Mouse (Mus musculus): ENCODE measurements around the gene Taf1d. TPM values are rescaled to one million over a fixed set of nuclear protein-coding genes. Genes with fewer than 3 reads are reported as not detected.

Gene Taf1d
- polyA plus RNA-seq, 1 experiment from 2014 or later, result 43.1 TPM

GRCm38 (mm10) chr9:15302881-15303280, 3.1 kb upstream of the Taf1d start:
- H3K9ac ChIP-seq, result no peak overlapping the region
- WGBS, result 68% methylated on average over 2 of the region's 2 CpGs
- H3K27ac ChIP-seq, result no peak overlapping the region
- no peaks in the 10 kb centered on the region for H3K27me3 ChIP-seq (ENCODE audit: control insufficient read depth, insufficient read depth, low read length)
- ATAC-seq (ENCODE audit: low FRiP score) (no peak), DNase-seq (ENCODE audit: low spot score) (no peak)
- peaks cover 12% of the 10 kb centered on the region for H3K4me1 ChIP-seq (replicated peaks; ENCODE audit: control insufficient read depth, insufficient read depth, low read length)
- no peak overlapping the region for H3K4me3 ChIP-seq (replicated peaks; ENCODE audit: low read length)
- peaks cover 5% of the 10 kb centered on the region; the same call in 1 of the 2 replicates for H3K36me3 ChIP-seq (replicated peaks; ENCODE audit: control insufficient read depth, insufficient read depth)
- H3K9me3 ChIP-seq (ENCODE audit: control insufficient read depth, low read length), result no peaks in the 10 kb centered on the region
- no peak overlapping the region for H3K4me2 ChIP-seq (replicated peaks)

GRCm38 (mm10) chr9:15306398-15307119, 545 bp downstream of the Taf1d start, which contains the start of gene 4931406C07Rik:
TSS of gene 4931406C07Rik (minus strand) at chr9:15306448.
- Histone ChIP-seq H3K27ac (peak within 1 kb of the TSS; percentile 85), H3K9ac (peak within 1 kb of the TSS; percentile 80), H3K27me3 (ENCODE audit: control insufficient read depth, insufficient read depth, low read length) (no peaks in the 10 kb centered on the region), H3K9me3 (ENCODE audit: control insufficient read depth, low read length) (no peaks in the 10 kb centered on the region), H3K4me2 (replicated peaks) (peak within 1 kb of the TSS; percentile 73), H3K4me3 (replicated peaks; ENCODE audit: low read length) (peak within 1 kb of the TSS; percentile 57), H3K4me1 (replicated peaks; ENCODE audit: control insufficient read depth, insufficient read depth, low read length) (peaks cover 28% of the 10 kb centered on the region), H3K36me3 (replicated peaks; ENCODE audit: control insufficient read depth, insufficient read depth) (peaks cover 42% of the 10 kb centered on the region)
- DNase-seq (ENCODE audit: low spot score), result peak; percentile 62
- WGBS, result under 1% methylated on average over 35 of the region's 35 CpGs
- ATAC-seq (ENCODE audit: low FRiP score), result peak; percentile 90

GRCm38 (mm10) chr9:15307257-15307656, 1.2 kb downstream of the Taf1d start:
- 9% methylated on average over 6 of the region's 6 CpGs for WGBS

GRCm38 (mm10) chr9:15308254-15308653, 2.2 kb downstream of the Taf1d start:
- 68% methylated on average over 2 of the region's 2 CpGs for WGBS

More at GRCm38 (mm10) chr9:15307257-15307656, 1.2 kb downstream of the Taf1d start:
- H3K4me3 ChIP-seq (replicated peaks; ENCODE audit: low read length), result peak overlapping the region; percentile 57
- peak overlapping the region; percentile 73 for H3K4me2 ChIP-seq (replicated peaks)
- H3K9me3 ChIP-seq (ENCODE audit: control insufficient read depth, low read length), result no peaks in the 10 kb centered on the region
- DNase-seq (ENCODE audit: low spot score), result no peak
- H3K4me1 ChIP-seq (replicated peaks; ENCODE audit: control insufficient read depth, insufficient read depth, low read length), result peaks cover 28% of the 10 kb centered on the region
- no peaks in the 10 kb centered on the region for H3K27me3 ChIP-seq (ENCODE audit: control insufficient read depth, insufficient read depth, low read length)
- H3K27ac ChIP-seq, result no peak overlapping the region
- H3K36me3 ChIP-seq (replicated peaks; ENCODE audit: control insufficient read depth, insufficient read depth), result peaks cover 49% of the 10 kb centered on the region
- ATAC-seq (ENCODE audit: low FRiP score), result no peak
- H3K9ac ChIP-seq, result peak overlapping the region; percentile 80

DNA sequence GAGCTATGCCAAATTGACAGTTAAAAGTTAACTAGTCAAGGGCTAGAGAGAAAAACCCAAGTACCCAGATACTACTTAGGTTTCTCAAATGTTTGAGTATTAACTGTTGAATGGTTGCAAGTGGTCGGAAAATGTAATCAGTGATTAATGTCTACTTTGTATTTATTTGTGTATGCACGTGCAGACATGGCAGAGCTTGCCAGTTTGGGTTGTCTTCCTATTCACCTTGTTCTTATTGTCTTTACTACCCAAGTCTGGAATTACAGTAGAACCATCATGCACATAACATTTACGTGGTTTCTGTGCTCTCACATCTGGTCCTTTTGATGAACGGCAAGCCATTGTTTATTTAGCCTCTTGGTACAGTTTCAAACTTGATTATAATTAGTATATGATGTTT, 3.4 kb downstream of the Taf1d start:
- Histone ChIP-seq H3K4me3 (replicated peaks; ENCODE audit: low read length) (no peak overlapping the region), H3K9ac (peak overlapping the region; percentile 25; the same call in 1 of the 2 replicates)

More at GRCm38 (mm10) chr9:15308254-15308653, 2.2 kb downstream of the Taf1d start:
- peak overlapping the region; percentile 73; the same call in 1 of the 2 replicates for H3K4me2 ChIP-seq (replicated peaks)
- no peaks in the 10 kb centered on the region for H3K9me3 ChIP-seq (ENCODE audit: control insufficient read depth, low read length)
- H3K36me3 ChIP-seq (replicated peaks; ENCODE audit: control insufficient read depth, insufficient read depth), result peaks cover 59% of the 10 kb centered on the region
- DNase-seq (ENCODE audit: low spot score) (no peak), ATAC-seq (ENCODE audit: low FRiP score) (no peak)
- H3K4me3 ChIP-seq (replicated peaks; ENCODE audit: low read length), result peak overlapping the region; percentile 57; the same call in 1 of the 2 replicates
- H3K9ac ChIP-seq, result no peak overlapping the region
- H3K27ac ChIP-seq, result no peak overlapping the region
- peaks cover 28% of the 10 kb centered on the region for H3K4me1 ChIP-seq (replicated peaks; ENCODE audit: control insufficient read depth, insufficient read depth, low read length)
- H3K27me3 ChIP-seq (ENCODE audit: control insufficient read depth, insufficient read depth, low read length), result no peaks in the 10 kb centered on the region

DNA sequence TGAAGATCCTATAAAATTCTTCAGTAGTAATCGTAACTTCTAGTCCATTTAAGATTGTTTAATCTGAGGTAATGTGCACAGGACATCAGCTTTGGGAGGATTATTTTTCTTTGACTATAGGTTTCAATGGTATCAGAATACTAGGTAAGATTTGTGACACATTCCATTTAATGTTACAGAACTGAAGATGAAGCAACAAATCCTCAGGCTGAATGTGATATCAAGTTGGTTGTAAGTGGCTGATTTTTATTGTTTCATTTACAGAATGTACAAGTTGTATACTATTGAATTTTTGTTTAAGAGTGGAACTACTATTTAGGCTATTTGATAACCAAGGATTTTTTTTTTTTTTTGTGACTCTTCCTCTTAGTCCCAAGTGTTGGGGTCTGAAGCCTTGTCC, 4.2 kb downstream of the Taf1d start:
- H3K27me3 ChIP-seq (ENCODE audit: control insufficient read depth, insufficient read depth, low read length), result no peaks in the 10 kb centered on the region
- H3K4me2 ChIP-seq (replicated peaks), result no peak overlapping the region
- no peak overlapping the region for H3K4me3 ChIP-seq (replicated peaks; ENCODE audit: low read length)
- peaks cover 28% of the 10 kb centered on the region for H3K4me1 ChIP-seq (replicated peaks; ENCODE audit: control insufficient read depth, insufficient read depth, low read length)
- ATAC-seq (ENCODE audit: low FRiP score) (no peak), DNase-seq (ENCODE audit: low spot score) (no peak)
- peaks cover 78% of the 10 kb centered on the region for H3K36me3 ChIP-seq (replicated peaks; ENCODE audit: control insufficient read depth, insufficient read depth)
- H3K9ac ChIP-seq, result no peak overlapping the region
- WGBS, result 100% methylated on average over 1 of the region's 1 CpGs
- no peaks in the 10 kb centered on the region for H3K9me3 ChIP-seq (ENCODE audit: control insufficient read depth, low read length)
- H3K27ac ChIP-seq, result no peak overlapping the region

More for the DNA sequence above, 3.4 kb downstream of the Taf1d start:
- H3K27ac ChIP-seq, result no peak overlapping the region
- H3K9me3 ChIP-seq (ENCODE audit: control insufficient read depth, low read length), result no peaks in the 10 kb centered on the region
- H3K27me3 ChIP-seq (ENCODE audit: control insufficient read depth, insufficient read depth, low read length), result no peaks in the 10 kb centered on the region
- H3K4me2 ChIP-seq (replicated peaks), result no peak overlapping the region
- peaks cover 70% of the 10 kb centered on the region for H3K36me3 ChIP-seq (replicated peaks; ENCODE audit: control insufficient read depth, insufficient read depth)
- H3K4me1 ChIP-seq (replicated peaks; ENCODE audit: control insufficient read depth, insufficient read depth, low read length), result peaks cover 28% of the 10 kb centered on the region
- 86% methylated on average over 4 of the region's 4 CpGs for WGBS
- DNase-seq (ENCODE audit: low spot score) (no peak), ATAC-seq (ENCODE audit: low FRiP score) (no peak)

DNA sequence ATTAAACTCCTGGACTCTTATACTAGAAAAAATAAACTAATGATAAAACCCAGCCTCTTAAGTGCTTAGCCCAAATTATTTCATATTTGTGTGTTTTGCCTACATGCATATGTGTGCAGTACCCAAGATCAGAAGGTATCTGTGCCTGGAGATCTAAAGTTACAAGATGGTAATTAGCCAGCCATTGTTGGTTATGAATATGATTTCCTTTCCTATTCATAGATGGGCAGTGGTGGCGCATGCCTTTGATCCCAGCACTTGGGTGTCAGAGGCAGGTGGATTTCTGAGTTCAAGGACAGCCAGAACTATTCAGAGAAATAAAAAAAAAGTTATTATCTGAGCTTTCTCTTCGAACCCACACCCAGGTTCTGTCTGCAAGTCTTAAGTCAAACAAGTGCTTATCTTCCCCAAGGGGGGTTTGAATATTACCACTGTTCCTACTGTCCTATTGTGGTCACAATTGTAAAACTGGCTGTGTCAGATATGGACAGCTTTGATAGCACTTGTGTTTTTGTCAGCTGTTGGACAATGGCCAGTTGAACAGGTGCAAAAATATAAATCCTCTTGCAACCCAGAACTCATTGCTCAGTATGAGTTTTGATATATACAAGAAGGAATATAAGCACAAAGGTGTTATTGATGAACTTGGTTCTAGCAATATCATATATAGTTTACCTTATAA, 6.2 kb downstream of the Taf1d start:
- H3K36me3 ChIP-seq (replicated peaks; ENCODE audit: control insufficient read depth, insufficient read depth), result peaks cover 96% of the 10 kb centered on the region
- H3K9ac ChIP-seq, result no peak overlapping the region
- no peak for DNase-seq (ENCODE audit: low spot score)
- no peaks in the 10 kb centered on the region for H3K27me3 ChIP-seq (ENCODE audit: control insufficient read depth, insufficient read depth, low read length)
- H3K4me2 ChIP-seq (replicated peaks), result no peak overlapping the region
- H3K27ac ChIP-seq, result no peak overlapping the region
- H3K4me1 ChIP-seq (replicated peaks; ENCODE audit: control insufficient read depth, insufficient read depth, low read length), result peaks cover 23% of the 10 kb centered on the region
- no peak for ATAC-seq (ENCODE audit: low FRiP score)
- H3K9me3 ChIP-seq (ENCODE audit: control insufficient read depth, low read length), result no peaks in the 10 kb centered on the region
- WGBS, result 99% methylated on average over 2 of the region's 2 CpGs
- no peak overlapping the region for H3K4me3 ChIP-seq (replicated peaks; ENCODE audit: low read length)

- ATAC-seq (ENCODE audit: low FRiP score) (no peak), DNase-seq (ENCODE audit: low spot score) (no peak)
- Histone ChIP-seq H3K4me3 (replicated peaks; ENCODE audit: low read length) (no peak overlapping the region), H3K27ac (no peak overlapping the region), H3K4me2 (replicated peaks) (no peak overlapping the region), H3K27me3 (ENCODE audit: control insufficient read depth, insufficient read depth, low read length) (no peaks in the 10 kb centered on the region), H3K4me1 (replicated peaks; ENCODE audit: control insufficient read depth, insufficient read depth, low read length) (peaks cover 9% of the 10 kb centered on the region; the same call in 1 of the 2 replicates), H3K9ac (no peak overlapping the region), H3K36me3 (replicated peaks; ENCODE audit: control insufficient read depth, insufficient read depth) (peaks cover 92% of the 10 kb centered on the region), H3K9me3 (ENCODE audit: control insufficient read depth, low read length) (no peaks in the 10 kb centered on the region)
- 92% methylated on average over 5 of the region's 5 CpGs for WGBS
Measured at GRCm38 (mm10) chr9:15313633-15314032, 7.6 kb downstream of the Taf1d start.

DNA sequence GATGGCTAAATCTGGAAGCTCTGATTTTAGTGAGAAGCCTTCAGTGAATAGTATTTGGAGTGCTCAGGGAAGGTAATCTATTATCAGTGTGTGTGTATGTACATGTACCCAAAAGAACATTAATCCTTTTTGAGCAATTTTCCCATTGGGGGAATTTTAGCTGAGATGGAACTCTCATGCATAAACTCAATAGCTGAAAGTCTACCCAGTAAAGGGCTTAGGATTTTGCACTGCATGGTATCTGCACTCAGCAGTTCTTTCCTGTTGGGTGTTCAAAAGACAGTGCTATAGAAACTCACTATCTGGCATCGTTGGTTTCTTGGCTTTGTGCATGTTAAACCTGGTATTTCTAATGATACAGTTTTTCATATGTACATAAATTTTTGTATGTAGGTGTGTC, 8.6 kb downstream of the Taf1d start:
- H3K27ac ChIP-seq, result no peak overlapping the region
- H3K36me3 ChIP-seq (replicated peaks; ENCODE audit: control insufficient read depth, insufficient read depth), result peaks cover 82% of the 10 kb centered on the region
- no peaks in the 10 kb centered on the region; the same call in 1 of the 2 replicates for H3K4me1 ChIP-seq (replicated peaks; ENCODE audit: control insufficient read depth, insufficient read depth, low read length)
- ATAC-seq (ENCODE audit: low FRiP score) (no peak), DNase-seq (ENCODE audit: low spot score) (no peak)
- no peak overlapping the region for H3K9ac ChIP-seq
- no peaks in the 10 kb centered on the region for H3K27me3 ChIP-seq (ENCODE audit: control insufficient read depth, insufficient read depth, low read length)
- no peaks in the 10 kb centered on the region for H3K9me3 ChIP-seq (ENCODE audit: control insufficient read depth, low read length)
- WGBS, result 98% methylated on average over 1 of the region's 1 CpGs
- H3K4me2 ChIP-seq (replicated peaks), result no peak overlapping the region
- no peak overlapping the region for H3K4me3 ChIP-seq (replicated peaks; ENCODE audit: low read length)

All from hindbrain, embryonic 14.5 days (tissue).